Mouse (Mus musculus) hindbrain, embryonic 10.5 days (tissue): ENCODE measurements around the gene Adam23. TPM values are rescaled to one million over a fixed set of nuclear protein-coding genes. Genes with fewer than 3 reads are reported as not detected.

Experiments
- DNase-seq: peaks from one replicate; pipeline ENCODE4 v3.0.0-alpha.2; 2017; ENCODE audit warnings: low spot score
- H3K27ac ChIP-seq: fragments of 300-500 bp; sonication (generic); 2 replicates; pipeline ENCODE4 v1.5.1; 2016; ENCODE audit warnings: mild to moderate bottlenecking, moderate library complexity
- H3K27me3 ChIP-seq: fragments of 300-500 bp; sonication (generic); 2 replicates; pipeline ENCODE4 v1.6.1; 2016; ENCODE audit warnings: mild to moderate bottlenecking; ENCODE audit not compliant: poor library complexity, insufficient read depth, severe bottlenecking
- H3K36me3 ChIP-seq: fragments of 300-500 bp; sonication (generic); 2 replicates; pipeline ENCODE4 v1.6.1; 2016; ENCODE audit warnings: mild to moderate bottlenecking, moderate library complexity
- H3K4me1 ChIP-seq: fragments of 300-500 bp; sonication (generic); replicated peaks from 2 replicates; pipeline ENCODE4 v1.6.1; 2016; ENCODE audit warnings: mild to moderate bottlenecking
- H3K4me3 ChIP-seq: fragments of 300-500 bp; sonication (generic); 2 replicates; pipeline ENCODE4 v1.5.1; 2016; ENCODE audit warnings: mild to moderate bottlenecking, moderate library complexity
- H3K9me3 ChIP-seq: fragments of 300-500 bp; sonication (generic); 2 replicates; pipeline ENCODE4 v1.6.1; 2016; ENCODE audit warnings: mild to moderate bottlenecking, moderate library complexity
- WGBS: fragments of 180-500 bp; shearing (Covaris S2); methylation state at CpG from one replicate; pipeline ENCODE4 v1.1.7; 2016; 5-methylcytosine and 5-hydroxymethylcytosine counted together
- polyA plus RNA-seq: library from polyadenylated mRNA; unstranded; fragments of >200 nt; fragmentation: Nextera tagmentation; extraction: Ambion mirVana; gene quantifications from 2 replicates; pipeline ENCODE4 v1.2.1, GENCODE M21; 2016

Gene Adam23
- polyA plus RNA-seq, 1 experiment from 2014 or later, result 5.5 TPM

GRCm38 (mm10) chr1:63563928-63564327 is 118.2 kb downstream of the Adam23 start:
- WGBS, result 34% methylated on average over 4 of the region's 4 CpGs

GRCm38 (mm10) chr1:63566501-63566900 is 120.8 kb downstream of the Adam23 start:
- Histone ChIP-seq H3K4me3 (no peak overlapping the region), H3K27ac (no peak overlapping the region), H3K27me3 (peaks cover 15% of the 10 kb centered on the region; the same call in 1 of the 2 replicates), H3K36me3 (no peaks in the 10 kb centered on the region), H3K9me3 (no peaks in the 10 kb centered on the region), H3K4me1 (peaks cover 16% of the 10 kb centered on the region)
- no peak for DNase-seq
- WGBS, result 21% methylated on average over 7 of the region's 7 CpGs

More at GRCm38 (mm10) chr1:63563928-63564327, 118.2 kb downstream of the Adam23 start:
- H3K27me3 ChIP-seq, result peaks cover 16% of the 10 kb centered on the region; the same call in 1 of the 2 replicates
- H3K4me3 ChIP-seq, result no peak overlapping the region
- DNase-seq, result no peak
- peaks cover 16% of the 10 kb centered on the region for H3K4me1 ChIP-seq
- H3K9me3 ChIP-seq, result no peaks in the 10 kb centered on the region
- H3K27ac ChIP-seq, result no peak overlapping the region
- no peaks in the 10 kb centered on the region for H3K36me3 ChIP-seq

- peaks cover 10% of the 10 kb centered on the region; the same call in 1 of the 2 replicates for H3K27me3 ChIP-seq
- no peak overlapping the region for H3K4me3 ChIP-seq
- H3K4me1 ChIP-seq, result peaks cover 16% of the 10 kb centered on the region
- WGBS, result 49% methylated on average over 4 of the region's 4 CpGs
- no peaks in the 10 kb centered on the region for H3K36me3 ChIP-seq
- no peak overlapping the region for H3K27ac ChIP-seq
- H3K9me3 ChIP-seq, result no peaks in the 10 kb centered on the region
- DNase-seq, result no peak
These were observed 121.3 kb downstream of the Adam23 start for GRCm38 (mm10) chr1:63567031-63567430.

- no peaks in the 10 kb centered on the region for H3K36me3 ChIP-seq
- H3K27ac ChIP-seq, result no peak overlapping the region
- 75% methylated on average over 7 of the region's 7 CpGs for WGBS
- no peaks in the 10 kb centered on the region for H3K9me3 ChIP-seq
- H3K4me3 ChIP-seq, result no peak overlapping the region
- peaks cover 21% of the 10 kb centered on the region for H3K4me1 ChIP-seq
- no peaks in the 10 kb centered on the region for H3K27me3 ChIP-seq
- DNase-seq, result no peak
These were observed 126.5 kb downstream of the Adam23 start for GRCm38 (mm10) chr1:63572229-63572628.

- Histone ChIP-seq H3K27me3 (no peaks in the 10 kb centered on the region), H3K9me3 (no peaks in the 10 kb centered on the region), H3K4me1 (peaks cover 21% of the 10 kb centered on the region), H3K27ac (peak overlapping the region; percentile 77), H3K36me3 (no peaks in the 10 kb centered on the region), H3K4me3 (no peak overlapping the region)
- DNase-seq, result peak; percentile 58
- 47% methylated on average over 6 of the region's 6 CpGs for WGBS
These were observed 127.7 kb downstream of the Adam23 start for GRCm38 (mm10) chr1:63573432-63573831.

- Histone ChIP-seq H3K9me3 (no peaks in the 10 kb centered on the region), H3K4me3 (no peak overlapping the region), H3K4me1 (peaks cover 21% of the 10 kb centered on the region), H3K27me3 (no peaks in the 10 kb centered on the region), H3K27ac (peak overlapping the region; percentile 77), H3K36me3 (no peaks in the 10 kb centered on the region)
- 77% methylated on average over 12 of the region's 12 CpGs for WGBS
- no peak for DNase-seq
These were observed 128.3 kb downstream of the Adam23 start for GRCm38 (mm10) chr1:63573864-63574611.

- Histone ChIP-seq H3K4me1 (peaks cover 21% of the 10 kb centered on the region), H3K4me3 (no peak overlapping the region), H3K36me3 (no peaks in the 10 kb centered on the region), H3K27me3 (no peaks in the 10 kb centered on the region), H3K9me3 (no peaks in the 10 kb centered on the region), H3K27ac (no peak overlapping the region)
- 77% methylated on average over 5 of the region's 5 CpGs for WGBS
- DNase-seq, result no peak
These were observed 131.1 kb downstream of the Adam23 start for GRCm38 (mm10) chr1:63576803-63577202.

GRCm38 (mm10) chr1:63579153-63579552 is 133.5 kb downstream of the Adam23 start:
- Histone ChIP-seq H3K4me3 (no peak overlapping the region), H3K27ac (no peak overlapping the region), H3K4me1 (peaks cover 3% of the 10 kb centered on the region), H3K9me3 (no peaks in the 10 kb centered on the region), H3K36me3 (no peaks in the 10 kb centered on the region), H3K27me3 (no peaks in the 10 kb centered on the region)
- DNase-seq, result no peak
- 91% methylated on average over 8 of the region's 8 CpGs for WGBS

- no peaks in the 10 kb centered on the region for H3K27me3 ChIP-seq
- H3K27ac ChIP-seq, result no peak overlapping the region
- no peaks in the 10 kb centered on the region for H3K9me3 ChIP-seq
- no peaks in the 10 kb centered on the region for H3K36me3 ChIP-seq
- H3K4me1 ChIP-seq, result no peaks in the 10 kb centered on the region
- DNase-seq, result no peak
- H3K4me3 ChIP-seq, result no peak overlapping the region
- WGBS, result 73% methylated on average over 7 of the region's 7 CpGs
These were observed 141.2 kb downstream of the Adam23 start for GRCm38 (mm10) chr1:63586869-63587268.

- no peak overlapping the region for H3K27ac ChIP-seq
- no peaks in the 10 kb centered on the region for H3K36me3 ChIP-seq
- no peaks in the 10 kb centered on the region for H3K27me3 ChIP-seq
- 55% methylated on average over 3 of the region's 3 CpGs for WGBS
- DNase-seq, result no peak
- H3K9me3 ChIP-seq, result no peaks in the 10 kb centered on the region
- H3K4me1 ChIP-seq, result no peaks in the 10 kb centered on the region
- H3K4me3 ChIP-seq, result no peak overlapping the region
These were observed 158.3 kb downstream of the Adam23 start for GRCm38 (mm10) chr1:63603870-63604500.

GRCm38 (mm10) chr1:63609613-63610012 is 163.9 kb downstream of the Adam23 start:
- 0 out of 2 replicates have a peak, but pooled peaks cover 11% of the 10 kb centered on the region for H3K27me3 ChIP-seq
- whole genome bisulfite sequencing, result 94% methylated on average over 4 of the region's 4 CpGs
- H3K36me3 ChIP-seq, result no peaks in the 10 kb centered on the region
- H3K4me1 ChIP-seq, result peaks cover 7% of the 10 kb centered on the region
- H3K4me3 ChIP-seq, result no peak overlapping the region
- no peak for DNase-seq
- H3K27ac ChIP-seq, result no peak overlapping the region
- no peaks in the 10 kb centered on the region; the same call in 1 of the 2 replicates for H3K9me3 ChIP-seq

GRCm38 (mm10) chr1:63614594-63614993 is 168.9 kb downstream of the Adam23 start:
- H3K27ac ChIP-seq, result no peak overlapping the region
- H3K9me3 ChIP-seq, result no peaks in the 10 kb centered on the region; the same call in 1 of the 2 replicates
- 0 out of 2 replicates have a peak, but pooled peaks cover 11% of the 10 kb centered on the region for H3K27me3 ChIP-seq
- DNase-seq, result peak; percentile 63
- H3K4me3 ChIP-seq, result peak overlapping the region; percentile 36
- 2% methylated on average over 11 of the region's 11 CpGs for WGBS
- no peaks in the 10 kb centered on the region for H3K36me3 ChIP-seq
- peaks cover 7% of the 10 kb centered on the region for H3K4me1 ChIP-seq

- WGBS, result 72% methylated on average over 3 of the region's 3 CpGs
- no peaks in the 10 kb centered on the region for H3K36me3 ChIP-seq
- H3K9me3 ChIP-seq, result no peaks in the 10 kb centered on the region
- H3K4me3 ChIP-seq, result no peak within 1 kb of the TSS
- no peak for DNase-seq
- H3K4me1 ChIP-seq, result peaks cover 7% of the 10 kb centered on the region
- H3K27ac ChIP-seq, result no peak within 1 kb of the TSS
- 0 out of 2 replicates have a peak, but pooled peaks cover 11% of the 10 kb centered on the region for H3K27me3 ChIP-seq
These were observed 170.0 kb downstream of the Adam23 start, which contains the start of gene Gm39653 for GRCm38 (mm10) chr1:63615668-63616067. Gm39653 (plus strand) TSS chr1:63615968.
